Mouse (Mus musculus) 3T3-L1 (cell line): Measurements from ENCODE around the gene Gpa33.

Experiments
- DNase-seq: peaks from one replicate; pipeline ENCODE4 v3.0.0-alpha.2; 2015; ENCODE audit warnings: low read depth, low spot score

The Gpa33 gene

GRCm38 (mm10) chr1:166130224-166130860 lies at the start of gene Gpa33:
Gene Gpa33, plus strand, starts transcription at chr1:166130238.
- DNase-seq: peak; percentile 29

GRCm38 (mm10) chr1:166088446-166089170 lies 41.4 kb upstream of the Gpa33 start:
- DNase-seq: no peak

- no peak for DNase-seq
Measured at GRCm38 (mm10) chr1:166089337-166089736, 40.7 kb upstream of the Gpa33 start.

- DNase-seq: peak; percentile 35
Measured at GRCm38 (mm10) chr1:166089739-166090138, 40.3 kb upstream of the Gpa33 start.

- DNase-seq: no peak
Measured at GRCm38 (mm10) chr1:166090306-166090705, 39.7 kb upstream of the Gpa33 start.

- no peak for DNase-seq
Measured at GRCm38 (mm10) chr1:166094462-166094861, 35.6 kb upstream of the Gpa33 start.

- no peak for DNase-seq
Measured at GRCm38 (mm10) chr1:166098120-166098519, 31.9 kb upstream of the Gpa33 start.

GRCm38 (mm10) chr1:166102920-166103608 lies 27.0 kb upstream of the Gpa33 start:
- peak; percentile 30 for DNase-seq

- DNase-seq: no peak
Measured at GRCm38 (mm10) chr1:166104858-166105257, 25.2 kb upstream of the Gpa33 start.

- DNase-seq: no peak
Measured at GRCm38 (mm10) chr1:166105464-166105863, 24.6 kb upstream of the Gpa33 start.

GRCm38 (mm10) chr1:166114986-166115385 lies 15.1 kb upstream of the Gpa33 start:
- peak; percentile 59 for DNase-seq

- DNase-seq: no peak
Measured at GRCm38 (mm10) chr1:166115719-166116118, 14.3 kb upstream of the Gpa33 start.

GRCm38 (mm10) chr1:166117866-166118639 lies 12.0 kb upstream of the Gpa33 start:
- no peak for DNase-seq

GRCm38 (mm10) chr1:166122114-166122513 lies 7.9 kb upstream of the Gpa33 start:
- DNase-seq: no peak

GRCm38 (mm10) chr1:166123045-166123444 lies 7.0 kb upstream of the Gpa33 start:
- DNase-seq: no peak

GRCm38 (mm10) chr1:166123751-166124150 lies 6.3 kb upstream of the Gpa33 start:
- peak; percentile 77 for DNase-seq

- DNase-seq: no peak
Measured at GRCm38 (mm10) chr1:166124932-166125593, 5.0 kb upstream of the Gpa33 start.

- no peak for DNase-seq
Measured at GRCm38 (mm10) chr1:166126290-166126689, 3.7 kb upstream of the Gpa33 start.

GRCm38 (mm10) chr1:166126795-166127194 lies 3.2 kb upstream of the Gpa33 start:
- no peak for DNase-seq

- DNase-seq: peak; percentile 33
Measured at GRCm38 (mm10) chr1:166127719-166128118, 2.3 kb upstream of the Gpa33 start, which contains the start of gene Dusp27. Gene Dusp27, minus strand, starts transcription at chr1:166127922.

GRCm38 (mm10) chr1:166128551-166128950 lies 1.5 kb upstream of the Gpa33 start:
- DNase-seq: no peak
